Mouse (Mus musculus): ENCODE measurements around the gene Ror1. TPM values are rescaled to one million over a fixed set of nuclear protein-coding genes. Genes with fewer than 3 reads are reported as not detected.

The Ror1 gene
- polyA plus RNA-seq, 1 experiment from 2014 or later, result 4.0 TPM

GRCm38 (mm10) chr4:100228106-100228505, 132.5 kb downstream of the Ror1 start:
- Histone ChIP-seq H3K4me1 (ENCODE audit: control insufficient read depth, insufficient read depth, low read length) (peaks cover 6% of the 10 kb centered on the region), H3K4me2 (ENCODE audit: low read depth, low read length) (no peak overlapping the region), H3K9ac (ENCODE audit: low read depth, low read length) (no peak overlapping the region), H3K27ac (ENCODE audit: low read length) (no peak overlapping the region), H3K9me3 (ENCODE audit: control insufficient read depth, low read length) (no peaks in the 10 kb centered on the region), H3K36me3 (ENCODE audit: control insufficient read depth, insufficient read depth, low read length) (no peaks in the 10 kb centered on the region), H3K27me3 (replicated peaks; ENCODE audit: control insufficient read depth, insufficient read depth, low read length) (no peaks in the 10 kb centered on the region), H3K4me3 (ENCODE audit: low read length) (no peak overlapping the region)
- ATAC-seq, result no peak
- 86% methylated on average over 3 of the region's 3 CpGs for WGBS

- no peaks in the 10 kb centered on the region for H3K36me3 ChIP-seq (ENCODE audit: control insufficient read depth, insufficient read depth, low read length)
- no peak for ATAC-seq
- no peaks in the 10 kb centered on the region for H3K27me3 ChIP-seq (replicated peaks; ENCODE audit: control insufficient read depth, insufficient read depth, low read length)
- H3K27ac ChIP-seq (ENCODE audit: low read length), result no peak overlapping the region
- H3K4me3 ChIP-seq (ENCODE audit: low read length), result no peak overlapping the region
- WGBS, result 58% methylated on average over 5 of the region's 5 CpGs
- no peak overlapping the region for H3K4me2 ChIP-seq (ENCODE audit: low read depth, low read length)
- H3K4me1 ChIP-seq (ENCODE audit: control insufficient read depth, insufficient read depth, low read length), result no peaks in the 10 kb centered on the region
- no peak overlapping the region for H3K9ac ChIP-seq (ENCODE audit: low read depth, low read length)
- H3K9me3 ChIP-seq (ENCODE audit: control insufficient read depth, low read length), result no peaks in the 10 kb centered on the region
Measured at GRCm38 (mm10) chr4:100230245-100230644, 134.7 kb downstream of the Ror1 start.

- ATAC-seq, result no peak
- no peak overlapping the region for H3K4me3 ChIP-seq (ENCODE audit: low read length)
- H3K27me3 ChIP-seq (replicated peaks; ENCODE audit: control insufficient read depth, insufficient read depth, low read length), result no peaks in the 10 kb centered on the region
- no peaks in the 10 kb centered on the region for H3K9me3 ChIP-seq (ENCODE audit: control insufficient read depth, low read length)
- H3K9ac ChIP-seq (ENCODE audit: low read depth, low read length), result no peak overlapping the region
- H3K4me1 ChIP-seq (ENCODE audit: control insufficient read depth, insufficient read depth, low read length), result no peaks in the 10 kb centered on the region
- no peak overlapping the region for H3K27ac ChIP-seq (ENCODE audit: low read length)
- no peak overlapping the region for H3K4me2 ChIP-seq (ENCODE audit: low read depth, low read length)
- 70% methylated on average over 2 of the region's 2 CpGs for WGBS
- H3K36me3 ChIP-seq (ENCODE audit: control insufficient read depth, insufficient read depth, low read length), result no peaks in the 10 kb centered on the region
Measured at GRCm38 (mm10) chr4:100230963-100231362, 135.4 kb downstream of the Ror1 start.

- H3K36me3 ChIP-seq (ENCODE audit: control insufficient read depth, insufficient read depth, low read length), result no peaks in the 10 kb centered on the region
- no peak overlapping the region for H3K4me2 ChIP-seq (ENCODE audit: low read depth, low read length)
- WGBS, result 90% methylated on average over 3 of the region's 3 CpGs
- H3K9me3 ChIP-seq (ENCODE audit: control insufficient read depth, low read length), result no peaks in the 10 kb centered on the region
- no peak for ATAC-seq
- H3K9ac ChIP-seq (ENCODE audit: low read depth, low read length), result no peak overlapping the region
- H3K27ac ChIP-seq (ENCODE audit: low read length), result no peak overlapping the region
- no peak overlapping the region for H3K4me3 ChIP-seq (ENCODE audit: low read length)
- no peaks in the 10 kb centered on the region for H3K27me3 ChIP-seq (replicated peaks; ENCODE audit: control insufficient read depth, insufficient read depth, low read length)
- no peaks in the 10 kb centered on the region for H3K4me1 ChIP-seq (ENCODE audit: control insufficient read depth, insufficient read depth, low read length)
Measured at GRCm38 (mm10) chr4:100231906-100232305, 136.3 kb downstream of the Ror1 start.

- H3K4me3 ChIP-seq (ENCODE audit: low read length), result no peak overlapping the region
- no peak overlapping the region for H3K9ac ChIP-seq (ENCODE audit: low read depth, low read length)
- no peaks in the 10 kb centered on the region for H3K36me3 ChIP-seq (ENCODE audit: control insufficient read depth, insufficient read depth, low read length)
- H3K4me2 ChIP-seq (ENCODE audit: low read depth, low read length), result no peak overlapping the region
- H3K27me3 ChIP-seq (replicated peaks; ENCODE audit: control insufficient read depth, insufficient read depth, low read length), result no peaks in the 10 kb centered on the region
- peak; percentile 91 for ATAC-seq
- no peaks in the 10 kb centered on the region for H3K4me1 ChIP-seq (ENCODE audit: control insufficient read depth, insufficient read depth, low read length)
- no peaks in the 10 kb centered on the region for H3K9me3 ChIP-seq (ENCODE audit: control insufficient read depth, low read length)
- H3K27ac ChIP-seq (ENCODE audit: low read length), result no peak overlapping the region
- 65% methylated on average over 7 of the region's 7 CpGs for WGBS
Measured at GRCm38 (mm10) chr4:100232541-100232940, 136.9 kb downstream of the Ror1 start.

- no peak overlapping the region for H3K9ac ChIP-seq (ENCODE audit: low read depth, low read length)
- H3K4me1 ChIP-seq (ENCODE audit: control insufficient read depth, insufficient read depth, low read length), result no peaks in the 10 kb centered on the region
- no peaks in the 10 kb centered on the region for H3K36me3 ChIP-seq (ENCODE audit: control insufficient read depth, insufficient read depth, low read length)
- H3K27ac ChIP-seq (ENCODE audit: low read length), result no peak overlapping the region
- WGBS, result 65% methylated on average over 10 of the region's 10 CpGs
- H3K4me2 ChIP-seq (ENCODE audit: low read depth, low read length), result no peak overlapping the region
- no peaks in the 10 kb centered on the region for H3K27me3 ChIP-seq (replicated peaks; ENCODE audit: control insufficient read depth, insufficient read depth, low read length)
- no peaks in the 10 kb centered on the region for H3K9me3 ChIP-seq (ENCODE audit: control insufficient read depth, low read length)
- H3K4me3 ChIP-seq (ENCODE audit: low read length), result no peak overlapping the region
- no peak for ATAC-seq
Measured at GRCm38 (mm10) chr4:100233770-100234169, 138.2 kb downstream of the Ror1 start.

- H3K9me3 ChIP-seq (ENCODE audit: control insufficient read depth, low read length), result no peaks in the 10 kb centered on the region
- no peaks in the 10 kb centered on the region for H3K4me1 ChIP-seq (ENCODE audit: control insufficient read depth, insufficient read depth, low read length)
- no peak for ATAC-seq
- H3K27ac ChIP-seq (ENCODE audit: low read length), result no peak overlapping the region
- no peaks in the 10 kb centered on the region for H3K36me3 ChIP-seq (ENCODE audit: control insufficient read depth, insufficient read depth, low read length)
- H3K4me3 ChIP-seq (ENCODE audit: low read length), result no peak overlapping the region
- no peak overlapping the region for H3K9ac ChIP-seq (ENCODE audit: low read depth, low read length)
- 61% methylated on average over 3 of the region's 3 CpGs for WGBS
- H3K27me3 ChIP-seq (replicated peaks; ENCODE audit: control insufficient read depth, insufficient read depth, low read length), result no peaks in the 10 kb centered on the region
- no peak overlapping the region for H3K4me2 ChIP-seq (ENCODE audit: low read depth, low read length)
Measured at GRCm38 (mm10) chr4:100236339-100236738, 140.7 kb downstream of the Ror1 start.

- 82% methylated on average over 6 of the region's 6 CpGs for WGBS
Measured at GRCm38 (mm10) chr4:100242061-100242756, 146.6 kb downstream of the Ror1 start.

GRCm38 (mm10) chr4:100244250-100244649, 148.7 kb downstream of the Ror1 start:
- 63% methylated on average over 8 of the region's 8 CpGs for WGBS
- no peak for ATAC-seq
- peaks cover 6% of the 10 kb centered on the region; the same call in 1 of the 2 replicates for H3K4me1 ChIP-seq (ENCODE audit: control insufficient read depth, insufficient read depth, low read length)

More at GRCm38 (mm10) chr4:100242061-100242756, 146.6 kb downstream of the Ror1 start:
- no peak for ATAC-seq
- Histone ChIP-seq H3K27ac (ENCODE audit: low read length) (no peak overlapping the region), H3K4me1 (ENCODE audit: control insufficient read depth, insufficient read depth, low read length) (no peaks in the 10 kb centered on the region), H3K9me3 (ENCODE audit: control insufficient read depth, low read length) (no peaks in the 10 kb centered on the region), H3K4me2 (ENCODE audit: low read depth, low read length) (no peak overlapping the region), H3K36me3 (ENCODE audit: control insufficient read depth, insufficient read depth, low read length) (no peaks in the 10 kb centered on the region), H3K4me3 (ENCODE audit: low read length) (no peak overlapping the region), H3K9ac (ENCODE audit: low read depth, low read length) (no peak overlapping the region), H3K27me3 (replicated peaks; ENCODE audit: control insufficient read depth, insufficient read depth, low read length) (no peaks in the 10 kb centered on the region)

GRCm38 (mm10) chr4:100244701-100245100, 149.1 kb downstream of the Ror1 start:
- 85% methylated on average over 6 of the region's 6 CpGs for WGBS
- Histone ChIP-seq H3K4me2 (ENCODE audit: low read depth, low read length) (no peak overlapping the region), H3K36me3 (ENCODE audit: control insufficient read depth, insufficient read depth, low read length) (no peaks in the 10 kb centered on the region), H3K9me3 (ENCODE audit: control insufficient read depth, low read length) (no peaks in the 10 kb centered on the region), H3K9ac (ENCODE audit: low read depth, low read length) (no peak overlapping the region), H3K4me3 (ENCODE audit: low read length) (no peak overlapping the region), H3K4me1 (ENCODE audit: control insufficient read depth, insufficient read depth, low read length) (peaks cover 6% of the 10 kb centered on the region; the same call in 1 of the 2 replicates), H3K27ac (ENCODE audit: low read length) (no peak overlapping the region), H3K27me3 (replicated peaks; ENCODE audit: control insufficient read depth, insufficient read depth, low read length) (no peaks in the 10 kb centered on the region)
- ATAC-seq, result no peak

More at GRCm38 (mm10) chr4:100244250-100244649, 148.7 kb downstream of the Ror1 start:
- H3K4me3 ChIP-seq (ENCODE audit: low read length), result no peak overlapping the region
- no peaks in the 10 kb centered on the region for H3K36me3 ChIP-seq (ENCODE audit: control insufficient read depth, insufficient read depth, low read length)
- H3K27ac ChIP-seq (ENCODE audit: low read length), result no peak overlapping the region
- no peaks in the 10 kb centered on the region for H3K27me3 ChIP-seq (replicated peaks; ENCODE audit: control insufficient read depth, insufficient read depth, low read length)
- H3K4me2 ChIP-seq (ENCODE audit: low read depth, low read length), result no peak overlapping the region
- no peak overlapping the region for H3K9ac ChIP-seq (ENCODE audit: low read depth, low read length)
- H3K9me3 ChIP-seq (ENCODE audit: control insufficient read depth, low read length), result no peaks in the 10 kb centered on the region

Measured in intestine, embryonic 16.5 days (tissue).